Mouse (Mus musculus) liver, adult 2 months (tissue): ENCODE measurements around the gene Map3k7cl. TPM values are rescaled to one million over a fixed set of nuclear protein-coding genes. Genes with fewer than 3 reads are reported as not detected.

Source experiments
- DNase-seq: peaks from one replicate; pipeline ENCODE4 v3.0.0-alpha.2; 2011; ENCODE audit warnings: low read depth, low spot score; ENCODE audit errors: extremely low read depth
- H3K27ac ChIP-seq: fragments of 200-500 bp; replicated peaks from 2 replicates; pipeline ENCODE4 v1.5.1; 2012; ENCODE audit warnings: low read depth, mild to moderate bottlenecking, control low read depth, inconsistent platforms, low read length; ENCODE audit not compliant: insufficient read depth
- H3K27me3 ChIP-seq: fragments of 200-500 bp; 2 replicates; pipeline ENCODE4 v1.6.1; 2012; ENCODE audit warnings: mild to moderate bottlenecking, moderate library complexity, low read length, inconsistent platforms; ENCODE audit not compliant: control insufficient read depth, insufficient read depth
- H3K36me3 ChIP-seq: fragments of 200-500 bp; 2 replicates; pipeline ENCODE4 v1.6.1; 2012; ENCODE audit warnings: low read length, inconsistent platforms; ENCODE audit not compliant: control insufficient read depth, insufficient read depth
- H3K4me1 ChIP-seq: fragments of 200-500 bp; 2 replicates; pipeline ENCODE4 v1.6.1; 2011; ENCODE audit warnings: low read length; ENCODE audit not compliant: control insufficient read depth, insufficient read depth
- H3K4me3 ChIP-seq: fragments of 200-500 bp; 2 replicates; pipeline ENCODE4 v1.5.1; 2011; ENCODE audit warnings: low read depth, mild to moderate bottlenecking, control low read depth, low read length, moderate library complexity; ENCODE audit not compliant: insufficient read depth
- H3K79me2 ChIP-seq: fragments of 200-500 bp; 2 replicates; pipeline ENCODE4 v1.6.1; 2012; ENCODE audit warnings: inconsistent platforms, mild to moderate bottlenecking, low read length, moderate library complexity; ENCODE audit not compliant: control insufficient read depth, insufficient read depth
- H3K9ac ChIP-seq: fragments of 200-500 bp; 2 replicates; pipeline ENCODE4 v1.6.1; 2012; ENCODE audit warnings: low read depth, mild to moderate bottlenecking, control low read depth, inconsistent platforms, low read length
- CTCF ChIP-seq: fragments of 200-500 bp; IDR thresholded peaks from 2 replicates; pipeline ENCODE4 v1.5.1; 2011; ENCODE audit warnings: low read depth, low read length, control low read depth
- POLR2A ChIP-seq: fragments of 200-500 bp; IDR thresholded peaks from 2 replicates; pipeline ENCODE4 v1.6.1; 2011; ENCODE audit warnings: low read length, control low read depth; ENCODE audit not compliant: insufficient read depth; ENCODE audit errors: extremely low read depth
- WGBS: fragments of 180-500 bp; shearing (Covaris S2); methylation state at CpG from one replicate; pipeline ENCODE4 v1.1.7; 2018; 5-methylcytosine and 5-hydroxymethylcytosine counted together
- polyA plus RNA-seq: library from polyadenylated mRNA; depleted of rRNA; stranded (reverse); fragments of >200 nt; gene quantifications from 2 replicates; pipeline ENCODE4 v1.2.3, GENCODE M21; 2012
- total RNA-seq: library from RNA; depleted of rRNA; stranded (reverse); fragments of >200 nt; gene quantifications from 2 replicates; pipeline ENCODE4 v1.2.3, GENCODE M21; 2014

Map3k7cl gene
- total and polyA plus RNA-seq, 2 experiments, result not detected

DNA sequence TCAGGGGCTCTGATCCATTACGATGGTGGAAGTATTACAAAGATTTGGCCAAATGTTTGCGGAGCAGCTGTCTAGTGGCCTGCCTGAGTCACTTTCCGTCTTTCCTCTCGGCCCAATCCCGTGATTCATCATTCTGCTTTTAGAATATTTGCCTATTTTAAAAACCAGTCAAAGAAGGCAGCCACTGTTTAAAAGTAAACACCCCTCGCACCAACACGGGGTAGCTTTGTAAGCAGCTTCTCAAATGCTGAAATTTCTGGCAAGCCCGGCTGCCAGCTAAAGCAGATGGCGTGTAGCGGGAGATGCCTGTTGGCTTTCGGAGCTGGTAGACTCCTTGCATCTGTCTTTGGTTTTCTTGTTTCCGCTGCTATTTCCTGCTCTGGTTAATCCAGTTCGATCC is 14.4 kb downstream of the Map3k7cl start:
- 87% methylated on average over 13 of the region's 13 CpGs for WGBS

GRCm38 (mm10) chr16:87568241-87568640 is 15.1 kb downstream of the Map3k7cl start:
- Histone ChIP-seq H3K36me3 (no peaks in the 10 kb centered on the region), H3K79me2 (no peaks in the 10 kb centered on the region), H3K9ac (no peak overlapping the region), H3K27me3 (no peaks in the 10 kb centered on the region), H3K4me3 (no peak overlapping the region), H3K4me1 (no peaks in the 10 kb centered on the region), H3K27ac (no peak overlapping the region)
- no peak for TF ChIP-seq CTCF
- no peak for TF ChIP-seq POLR2A
- DNase-seq, result no peak
- WGBS, result 92% methylated on average over 7 of the region's 7 CpGs

More for the DNA sequence above, 14.4 kb downstream of the Map3k7cl start:
- no peaks in the 10 kb centered on the region for H3K27me3 ChIP-seq
- no peaks in the 10 kb centered on the region for H3K36me3 ChIP-seq
- no peak overlapping the region for H3K4me3 ChIP-seq
- no peak overlapping the region for H3K9ac ChIP-seq
- H3K27ac ChIP-seq, result no peak overlapping the region
- H3K79me2 ChIP-seq, result no peaks in the 10 kb centered on the region
- no peak for TF ChIP-seq POLR2A
- TF ChIP-seq CTCF, result no peak
- DNase-seq, result no peak
- no peaks in the 10 kb centered on the region for H3K4me1 ChIP-seq

DNA sequence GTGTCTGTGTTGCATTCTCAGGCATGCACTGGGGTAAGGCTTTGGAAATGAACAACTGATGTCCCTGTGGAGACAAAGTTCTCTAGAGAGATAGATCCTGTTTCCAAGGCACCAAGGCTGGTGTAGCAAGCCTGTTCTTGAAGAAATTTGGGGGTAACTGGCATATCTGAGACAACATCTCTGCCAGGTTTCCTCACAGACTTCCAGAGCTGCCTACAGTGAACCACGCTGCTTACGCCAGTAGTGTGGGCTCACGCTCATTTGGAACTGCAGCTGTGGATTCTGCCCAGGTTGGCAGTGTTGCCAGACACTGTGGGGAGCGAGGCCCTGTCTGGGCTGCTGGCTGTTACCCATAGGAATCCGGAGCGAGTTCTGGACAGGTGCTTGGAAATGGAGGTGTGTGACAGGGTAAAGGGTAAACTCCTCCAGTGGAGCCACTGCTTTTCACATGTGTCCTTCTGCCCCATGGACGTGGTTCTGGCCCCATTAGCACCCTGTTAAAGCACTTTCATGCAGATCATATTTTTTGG is 16.5 kb downstream of the Map3k7cl start:
- 86% methylated on average over 7 of the region's 7 CpGs for WGBS
- Histone ChIP-seq H3K4me3 (no peak overlapping the region), H3K36me3 (no peaks in the 10 kb centered on the region), H3K27me3 (no peaks in the 10 kb centered on the region), H3K4me1 (no peaks in the 10 kb centered on the region), H3K27ac (no peak overlapping the region), H3K79me2 (no peaks in the 10 kb centered on the region), H3K9ac (no peak overlapping the region)
- TF ChIP-seq CTCF (no peak), POLR2A (no peak)
- no peak for DNase-seq

- Histone ChIP-seq H3K27ac (no peak overlapping the region), H3K79me2 (no peaks in the 10 kb centered on the region), H3K27me3 (no peaks in the 10 kb centered on the region), H3K4me3 (no peak overlapping the region), H3K4me1 (no peaks in the 10 kb centered on the region), H3K36me3 (no peaks in the 10 kb centered on the region), H3K9ac (no peak overlapping the region)
- WGBS, result 82% methylated on average over 7 of the region's 7 CpGs
- no peak for DNase-seq
- TF ChIP-seq POLR2A (no peak), CTCF (no peak)
Observed at GRCm38 (mm10) chr16:87570334-87570733, 17.2 kb downstream of the Map3k7cl start.

- H3K79me2 ChIP-seq, result no peaks in the 10 kb centered on the region
- no peak overlapping the region for H3K27ac ChIP-seq
- no peak overlapping the region for H3K4me3 ChIP-seq
- H3K9ac ChIP-seq, result no peak overlapping the region
- TF ChIP-seq CTCF, result no peak
- no peak for TF ChIP-seq POLR2A
- no peaks in the 10 kb centered on the region for H3K4me1 ChIP-seq
- WGBS, result 60% methylated on average over 5 of the region's 5 CpGs
- no peaks in the 10 kb centered on the region for H3K27me3 ChIP-seq
- DNase-seq, result no peak
- H3K36me3 ChIP-seq, result no peaks in the 10 kb centered on the region
Observed at GRCm38 (mm10) chr16:87573409-87573808, 20.3 kb downstream of the Map3k7cl start.

- H3K27ac ChIP-seq, result no peak overlapping the region
Observed at GRCm38 (mm10) chr16:87574160-87574559, 21.0 kb downstream of the Map3k7cl start.

More at GRCm38 (mm10) chr16:87574160-87574559, 21.0 kb downstream of the Map3k7cl start:
- Histone ChIP-seq H3K36me3 (no peaks in the 10 kb centered on the region), H3K79me2 (no peaks in the 10 kb centered on the region), H3K4me3 (no peak overlapping the region), H3K9ac (no peak overlapping the region), H3K4me1 (no peaks in the 10 kb centered on the region), H3K27me3 (0 out of 2 replicates have a peak, but pooled peaks cover 2% of the 10 kb centered on the region)
- no peak for TF ChIP-seq POLR2A
- no peak for TF ChIP-seq CTCF
- whole genome bisulfite sequencing, result 81% methylated on average over 5 of the region's 5 CpGs
- no peak for DNase-seq
